Mouse (Mus musculus) spleen, adult 10 weeks (tissue): ENCODE measurements around the gene Clcf1. TPM values are rescaled to one million over a fixed set of nuclear protein-coding genes. Genes with fewer than 3 reads are reported as not detected.

Source experiments
- polyA plus RNA-seq: library from polyadenylated mRNA; stranded (reverse); fragments of 350-450 nt; fragmentation: Illumina TruSeq; extraction: RNeasy Lipid Tissue Mini Kit (QIAGEN cat#74804); gene quantifications from one replicate; pipeline ENCODE4 v1.2.3, GENCODE M21; 2015; ENCODE audit warnings: low replicate concordance; ENCODE audit not compliant: insufficient read depth

The Clcf1 gene
- polyA plus RNA-seq, result 57.2 TPM

DNA sequence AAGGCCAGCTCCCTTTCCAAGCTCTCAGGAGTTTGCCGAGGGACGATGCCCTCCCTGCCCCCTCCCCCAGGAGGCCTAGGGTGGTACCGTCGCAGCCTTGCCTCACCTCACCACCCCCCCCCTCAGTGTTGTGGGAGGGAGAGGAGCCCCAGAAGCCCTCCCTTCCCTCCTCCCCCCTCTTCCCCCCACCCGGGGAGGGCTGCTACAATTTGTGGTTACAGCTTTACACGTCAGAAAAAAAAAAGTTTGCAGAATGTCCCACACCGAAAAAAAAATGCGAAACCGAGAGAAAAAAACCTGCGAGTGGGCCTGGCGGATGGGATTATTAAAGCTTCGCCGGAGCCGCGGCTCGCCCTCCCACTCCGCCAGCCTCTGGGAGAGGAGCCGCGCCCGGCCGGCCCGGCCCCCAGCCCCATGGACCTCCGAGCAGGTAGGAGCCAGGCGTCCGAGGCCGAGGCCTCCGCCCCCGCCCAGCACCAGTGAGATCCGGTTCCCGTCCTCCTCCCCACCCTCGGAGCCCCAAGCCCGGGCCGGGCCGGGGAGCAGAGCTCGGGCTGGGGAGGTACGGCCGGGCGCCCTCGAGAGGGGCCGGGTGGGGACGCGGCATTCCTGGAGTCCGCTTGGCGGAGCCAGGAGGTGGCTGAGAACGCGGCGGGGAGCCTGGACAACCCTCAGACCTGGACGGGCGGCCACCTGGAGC, at the start of gene Clcf1, which contains the start of gene AC109138.7:
Clcf1 (plus strand) TSS at position 168 of the 700 bp plus-strand sequence.
AC109138.7 (plus strand) TSS at position 287 of the 700 bp plus-strand sequence.

DNA sequence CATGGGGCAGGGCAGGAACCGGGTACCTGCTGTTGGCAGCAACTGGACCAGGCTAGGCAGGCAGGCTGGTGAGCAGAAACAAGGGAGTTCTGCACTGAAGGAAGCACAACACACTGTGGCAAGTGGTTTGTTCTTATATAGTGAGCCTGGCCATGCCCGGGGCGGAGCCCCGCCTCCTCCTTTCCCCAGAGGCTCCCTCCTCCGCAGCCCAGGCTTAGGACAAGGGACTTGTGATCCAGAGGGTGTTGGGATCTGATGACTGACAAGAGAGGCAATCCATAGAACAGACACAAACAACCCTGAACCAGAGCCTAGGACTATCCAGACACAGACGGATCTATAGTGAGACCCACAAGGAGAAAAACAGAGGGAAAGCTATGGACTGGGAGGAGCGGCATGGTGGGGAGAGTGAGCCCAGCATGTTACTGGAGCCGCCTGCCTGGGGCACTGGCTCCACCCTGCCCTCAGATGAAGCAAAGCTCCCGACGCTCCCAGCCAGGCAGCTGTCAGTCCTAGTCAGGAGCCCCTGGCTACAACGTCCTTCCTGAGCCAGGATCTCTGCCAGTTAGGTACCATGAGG, 38.6 kb upstream of the Clcf1 start, which contains the start of gene Carns1:
Carns1 (minus strand) TSS at position 112 of the 580 bp plus-strand sequence.

DNA sequence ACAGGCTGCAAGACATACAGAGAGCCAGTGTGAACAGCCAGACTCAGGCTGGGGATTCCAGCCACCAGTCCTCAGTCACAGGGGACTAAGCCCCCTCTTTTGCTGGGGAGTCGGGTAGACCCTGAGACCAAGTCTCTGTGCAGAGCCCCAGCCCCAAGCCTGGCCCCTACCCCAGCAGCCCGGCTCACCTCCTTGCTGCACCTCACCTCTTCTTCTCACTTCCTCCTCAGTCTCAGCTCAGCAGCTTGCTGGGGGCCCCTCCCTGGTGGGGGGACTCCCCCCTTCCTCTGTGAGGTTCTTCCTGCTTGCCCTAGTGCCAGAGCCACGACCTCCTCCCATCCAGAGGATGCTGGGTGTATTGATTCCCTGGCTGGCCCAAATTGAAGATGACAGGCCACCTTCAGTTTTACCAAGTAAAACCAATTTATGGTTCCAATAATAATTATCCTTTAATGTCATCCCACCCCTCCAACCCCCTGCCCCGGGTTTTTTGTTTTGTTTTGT, 23.2 kb upstream of the Clcf1 start, which contains the start of gene Tbc1d10c:
Tbc1d10c (minus strand) TSS at position 454 of the 504 bp plus-strand sequence.

DNA sequence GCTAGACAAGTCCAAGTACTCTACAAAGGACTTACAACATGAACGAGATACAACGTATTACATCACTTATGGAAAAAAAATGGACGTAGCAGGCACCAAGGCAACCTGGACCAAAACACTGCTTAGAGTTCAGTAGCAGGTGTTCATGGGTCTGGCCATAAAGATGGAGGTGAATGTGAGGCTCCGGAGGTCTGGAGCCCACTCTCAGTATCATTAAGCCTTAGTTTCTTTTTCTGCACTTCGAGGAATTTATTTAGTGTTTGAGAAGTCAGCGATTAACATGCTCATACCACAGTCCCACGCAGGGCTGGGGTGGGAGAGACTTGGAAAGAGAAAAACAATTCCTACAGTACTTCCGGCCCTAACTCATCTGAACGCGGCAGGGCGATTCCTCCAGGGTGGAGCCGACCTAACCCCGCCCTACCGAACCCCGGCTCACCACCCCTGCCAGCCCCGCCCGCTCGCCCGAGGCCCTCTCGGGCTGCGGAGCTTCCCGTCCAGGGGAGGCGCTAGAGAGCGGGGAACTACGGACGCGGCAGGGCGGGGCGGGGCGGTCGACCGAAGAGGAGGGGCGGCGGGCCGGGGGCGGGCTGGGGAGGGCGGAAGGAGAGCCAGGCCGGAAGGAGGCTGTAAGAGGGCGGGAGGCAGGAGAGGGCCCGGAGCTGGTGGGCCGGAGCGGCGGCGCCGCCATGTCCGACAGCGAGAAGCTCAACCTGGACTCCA, 22.3 kb upstream of the Clcf1 start, which contains the start of gene Ppp1ca:
Ppp1ca (plus strand) TSS at position 538 of the 723 bp plus-strand sequence.

DNA sequence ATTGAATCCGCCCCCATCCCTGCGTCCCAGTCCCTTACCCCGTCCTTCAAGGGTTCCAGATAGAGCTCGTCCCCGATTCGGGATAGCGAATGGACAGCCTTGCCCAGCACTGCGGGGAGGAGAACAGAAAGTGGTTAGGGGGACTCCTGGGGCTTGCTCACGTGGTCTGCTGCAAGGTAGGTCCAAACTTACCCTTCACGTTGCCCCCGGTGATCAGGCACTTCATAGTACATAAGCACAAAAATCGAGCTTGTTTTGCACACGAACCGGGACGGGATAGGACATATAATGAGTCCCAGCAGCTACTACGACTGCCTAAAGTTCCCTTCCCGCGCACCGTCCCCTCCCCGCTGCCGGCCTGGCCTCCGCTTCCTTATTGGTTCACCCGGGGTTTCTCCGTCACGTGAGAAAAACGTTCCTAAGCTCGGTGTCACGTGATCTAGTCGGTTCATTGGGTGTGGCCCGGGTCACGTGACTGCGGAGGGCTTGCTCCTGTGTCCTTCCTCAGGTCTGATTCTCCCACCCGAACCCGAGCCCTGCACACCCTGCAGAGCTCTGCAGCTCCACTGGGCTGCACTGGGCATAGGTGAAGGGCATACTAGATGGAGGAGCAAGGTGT, 12.6 kb upstream of the Clcf1 start, which contains the start of gene Rad9a:
Rad9a (minus strand) TSS at position 372 of the 619 bp plus-strand sequence.

DNA sequence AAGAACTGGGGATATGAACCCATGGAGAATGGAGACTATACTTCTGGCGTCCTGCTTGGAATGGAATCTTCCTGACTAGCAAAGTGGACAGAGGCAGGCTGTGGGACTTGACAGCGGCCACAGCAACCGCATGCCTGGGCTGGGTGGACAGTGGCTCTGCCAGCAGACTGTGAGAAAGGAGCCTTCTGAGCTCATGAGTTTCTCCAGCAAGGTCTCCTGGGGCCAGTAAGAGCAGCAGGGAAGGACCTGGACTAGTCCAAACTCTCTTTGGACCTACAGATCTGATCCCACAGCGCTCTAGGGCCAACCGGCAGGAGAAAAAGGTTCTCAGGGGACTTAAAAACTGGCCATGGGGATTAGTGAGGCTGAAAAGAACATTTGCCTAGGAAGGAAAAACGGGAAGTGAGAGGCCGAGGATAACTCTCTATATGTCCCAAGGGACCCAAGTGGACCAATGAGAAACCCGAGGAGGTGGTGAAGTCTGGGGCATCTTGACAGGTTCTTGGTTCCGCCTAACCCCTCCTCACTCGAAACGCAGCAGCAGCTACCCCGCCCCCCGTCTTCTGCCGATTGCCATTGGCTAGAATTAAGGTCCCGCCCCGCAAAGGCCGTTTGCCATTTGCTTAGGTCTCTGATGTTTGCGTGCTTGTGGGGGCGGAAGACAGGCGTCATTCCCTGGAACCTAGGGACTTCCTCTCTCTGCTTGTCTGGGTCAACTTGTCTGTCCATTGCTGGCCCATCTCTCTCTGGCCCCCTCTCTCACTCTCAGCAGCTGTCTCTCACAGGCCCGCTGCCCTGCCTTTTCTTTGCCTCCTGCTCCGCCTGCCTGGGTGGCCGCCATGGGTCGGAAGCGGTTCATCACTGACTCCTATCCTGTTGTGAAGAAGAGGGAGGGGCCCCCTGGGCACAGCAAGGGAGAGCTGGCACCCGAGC, 17.5 kb downstream of the Clcf1 start, which contains the start of gene Pold4:
Pold4 (plus strand) TSS at position 647 of the 933 bp plus-strand sequence.

DNA sequence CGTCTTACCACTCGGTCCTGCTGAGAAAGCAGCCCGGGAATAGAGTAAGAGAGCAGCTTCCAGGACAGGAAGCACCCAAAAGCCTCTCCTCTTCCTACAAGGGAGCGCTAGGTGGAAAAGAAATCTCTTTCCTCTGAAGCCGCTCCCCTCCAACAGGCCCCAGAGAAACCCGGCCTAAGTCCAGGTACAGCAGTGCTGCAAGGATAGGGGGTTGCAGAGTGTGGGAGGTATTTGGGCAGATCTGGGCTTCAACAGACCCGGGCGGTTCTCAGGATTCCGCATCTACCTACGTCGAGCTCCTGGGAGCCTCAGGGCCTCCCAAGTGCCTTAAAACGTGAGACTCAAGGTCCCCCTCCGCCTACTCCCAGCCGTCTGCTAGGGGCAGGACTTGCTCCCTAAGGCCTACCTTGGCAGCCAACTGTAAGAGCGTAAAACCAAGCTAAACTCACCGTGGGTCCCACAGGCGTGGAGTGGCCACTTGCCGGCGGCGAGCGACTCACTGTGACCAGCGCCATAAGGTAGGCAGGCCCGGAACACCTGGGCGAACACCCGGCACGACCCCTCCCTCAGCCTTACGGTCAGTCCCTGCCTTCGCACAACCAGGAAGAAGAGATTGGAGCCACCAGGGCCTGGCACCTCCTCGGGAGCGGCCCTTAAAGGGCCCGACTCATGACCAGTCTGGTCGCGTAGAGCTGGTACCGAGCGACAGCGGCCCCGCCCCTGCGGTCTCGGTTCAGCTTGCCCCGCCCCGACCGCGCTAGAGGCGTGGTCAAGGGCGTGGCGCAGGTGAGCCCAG, 54.7 kb downstream of the Clcf1 start, which contains the start of gene Ssh3:
Ssh3 (minus strand) TSS at position 615 of the 796 bp plus-strand sequence.

Other genes with a start within 250 kb of the Clcf1 start
- not detected for gene Aldh3b2, start 241.9 kb upstream of the Clcf1 start, polyA plus RNA-seq
- 2.4 TPM for gene Acy3, start 227.7 kb upstream of the Clcf1 start, polyA plus RNA-seq
- gene Tbx10, start 221.5 kb upstream of the Clcf1 start, polyA plus RNA-seq, result not detected
- 4.0 TPM for gene Nudt8, start 213.7 kb upstream of the Clcf1 start, polyA plus RNA-seq
- gene Gm49405, start 213.6 kb upstream of the Clcf1 start, polyA plus RNA-seq, result 3.0 TPM
- 3.4 TPM for gene Doc2g, start 210.9 kb upstream of the Clcf1 start, polyA plus RNA-seq
- 41.0 TPM for gene Ndufv1, start 201.4 kb upstream of the Clcf1 start, polyA plus RNA-seq
- gene Gstp1, start 176.3 kb upstream of the Clcf1 start, polyA plus RNA-seq, result 108 TPM
- gene Gstp2, start 168.2 kb upstream of the Clcf1 start, polyA plus RNA-seq, result 5.3 TPM
- gene Gstp3, start 154.7 kb upstream of the Clcf1 start, polyA plus RNA-seq, result 9.2 TPM
- not detected for gene Cabp2, start 132.7 kb upstream of the Clcf1 start, polyA plus RNA-seq
- 46.1 TPM for gene Cdk2ap2, start 117.1 kb upstream of the Clcf1 start, polyA plus RNA-seq
- gene Pitpnm1, start 114.2 kb upstream of the Clcf1 start, polyA plus RNA-seq, result 39.9 TPM
- 28.1 TPM for gene Aip, start 88.4 kb upstream of the Clcf1 start, polyA plus RNA-seq
- gene Gpr152, start 74.5 kb upstream of the Clcf1 start, polyA plus RNA-seq, result 0.10 TPM
- 6.4 TPM for gene Cabp4, start 70.2 kb upstream of the Clcf1 start, polyA plus RNA-seq
- gene Coro1b, start 65.6 kb upstream of the Clcf1 start, polyA plus RNA-seq, result 285 TPM
- gene Ptprcap, start 60.6 kb upstream of the Clcf1 start, polyA plus RNA-seq, result 73.4 TPM
- gene Rps6kb2, start 50.9 kb upstream of the Clcf1 start, polyA plus RNA-seq, result 27.8 TPM
- gene Carns1, start 38.8 kb upstream of the Clcf1 start, polyA plus RNA-seq, result 35.2 TPM
- 187 TPM for gene Tbc1d10c, start 23.0 kb upstream of the Clcf1 start, polyA plus RNA-seq
- gene Ppp1ca, start 22.2 kb upstream of the Clcf1 start, polyA plus RNA-seq, result 364 TPM
- 41.7 TPM for gene Rad9a, start 12.6 kb upstream of the Clcf1 start, polyA plus RNA-seq
- not detected for gene AC109138.7, start 119 bp downstream of the Clcf1 start, polyA plus RNA-seq
- gene Pold4, start 17.7 kb downstream of the Clcf1 start, polyA plus RNA-seq, result 91.3 TPM
- gene Ssh3, start 54.9 kb downstream of the Clcf1 start, polyA plus RNA-seq, result 18.0 TPM
- 3.6 TPM for gene Ankrd13d, start 68.9 kb downstream of the Clcf1 start, polyA plus RNA-seq
- gene Grk2, start 92.0 kb downstream of the Clcf1 start, polyA plus RNA-seq, result 285 TPM
- 145 TPM for gene Kdm2a, start 184.0 kb downstream of the Clcf1 start, polyA plus RNA-seq
- gene Rhod, start 225.2 kb downstream of the Clcf1 start, polyA plus RNA-seq, result 4.1 TPM